ENCODE assay signal across 23 mouse cellular contexts in the genomic region with DNA sequence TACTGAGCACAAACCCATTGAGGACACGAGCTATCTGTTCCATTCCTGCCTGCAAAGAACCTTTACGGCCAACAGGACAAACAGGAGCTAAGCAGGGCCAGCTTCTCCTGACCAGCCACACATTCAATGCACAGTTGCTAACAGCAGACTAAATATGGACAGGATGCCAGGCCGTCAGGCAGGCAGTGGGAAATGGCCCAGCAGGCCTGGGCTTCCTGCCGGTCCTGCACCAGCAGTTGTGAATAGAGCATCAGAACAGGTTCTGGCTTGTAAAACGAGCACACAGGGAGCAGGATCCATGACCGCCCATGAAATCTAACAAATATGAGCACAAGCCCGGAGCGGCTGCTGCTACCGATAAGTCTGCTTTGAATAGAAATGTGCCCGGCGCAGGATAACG.
DNase-seq lines count a peak whose midpoint lies in the region; ATAC-seq lines count a peak whose summit lies in the region.
"Had no signal": no experiment of that assay in that cellular context is flagged by ENCODE, and none has a peak within 500 bp of the region (broad histone marks: within the 10 kb centered on the region; RNA-seq: fewer than 3 reads in every experiment).

No protein-coding gene starts in this region.

- peak; percentile 12 to 13 for DNase-seq in cerebellum, postnatal 36 days
- no peak for DNase-seq in cerebellum, adult 9-10 months
- DNase-seq in left cerebral cortex, postnatal 4 days: peak; percentile 56
- no peak for DNase-seq in left cerebral cortex, postnatal 36 days (ENCODE audit: low spot score in 2 of 2)
- DNase-seq in ZHBTc4 (ENCODE audit: low read depth, low spot score): peak; percentile 29
- DNase-seq in embryo, embryonic 10 days (ENCODE audit: low spot score): no peak
- DNase-seq: adrenal gland, postnatal 36 days; B cell, adult 2 months; gastrocnemius, adult 2 months; heart, adult 2 months; heart, postnatal 4 days; kidney, adult 11 months; kidney, postnatal 14 days; layer of hippocampus, postnatal 36 days; right cerebral cortex, adult 18-20 months; spleen, adult 18-20 months; thymus, adult 18-20 months; thymus, postnatal 25 days had no signal

- intact Hi-C loops in left cerebral cortex, postnatal 4 days (cut with DNase I): no loop called here
- intact Hi-C loops in left cerebral cortex, postnatal 36 days (cut with DNase I): no loop called here

- ATAC-seq in activated CD4-positive, CD25-positive, alpha-beta regulatory T cell, adult 4 months: no peak
- ATAC-seq: forebrain, embryonic 16.5 days; inflammation-experienced regulatory T-cells, adult 6 months; midbrain, embryonic 16.5 days; Patski had no signal

Comparison
In these comparisons a context has a peak if more than half of its experiments do, and no peak if none do; other contexts are left out.
1. DNase-seq: peak in cerebellum, postnatal 36 days (2 of 2), left cerebral cortex, postnatal 4 days (single experiment) and ZHBTc4 (single experiment); none in cerebellum, adult 9-10 months (single experiment), left cerebral cortex, postnatal 36 days (0 of 2) and embryo, embryonic 10 days (single experiment).